Mouse (Mus musculus): Measurements from ENCODE around the gene Zfp992.
"Not testable (repeated sequence)": the region's sequence is repeated elsewhere in the genome, so short reads cannot be mapped to it uniquely, and the experiment has no call there.

DNA sequence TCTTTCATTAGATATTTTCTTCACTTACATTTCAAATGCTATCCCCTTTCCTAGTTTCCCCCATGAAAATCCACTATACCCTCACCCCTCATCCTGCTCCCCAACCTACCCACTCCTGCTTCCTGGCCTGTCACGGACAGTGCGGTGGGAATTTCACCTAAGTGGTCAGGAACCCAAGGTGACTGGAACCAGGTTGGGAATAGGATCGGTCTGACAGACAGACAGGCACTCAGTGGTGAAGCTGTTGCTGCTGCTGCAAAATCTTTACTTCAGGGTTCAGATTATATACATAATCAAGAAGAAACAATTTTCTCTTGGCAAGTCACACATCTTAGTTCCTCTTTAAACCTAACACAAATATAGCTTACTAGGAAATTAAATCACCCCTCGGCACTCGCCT lies 11.0 kb downstream of the Zfp992 start:
- not testable (repeated sequence) for TF ChIP-seq CTCF, EP300 (IDR thresholded peaks at IDR 0.05)

Measured in lung, postnatal 0 days (tissue).